Mouse (Mus musculus) forebrain, embryonic 13.5 days (tissue): ENCODE measurements around the gene Stab2. TPM values are rescaled to one million over a fixed set of nuclear protein-coding genes. Genes with fewer than 3 reads are reported as not detected.

Source experiments
- ATAC-seq: fragments of 200-750 bp; cut with Nextera tagmentation; 2 replicates; pipeline ENCODE4 v1.8.0; 2017
- H3K27ac ChIP-seq: fragments of 300-500 bp; sonication (generic); 2 replicates; pipeline ENCODE4 v1.5.1; 2015; ENCODE audit warnings: inconsistent platforms, mild to moderate bottlenecking, moderate library complexity
- H3K27me3 ChIP-seq: fragments of 300-500 bp; sonication (generic); 2 replicates; pipeline ENCODE4 v1.6.1; 2015; ENCODE audit warnings: mild to moderate bottlenecking, inconsistent platforms
- H3K36me3 ChIP-seq: fragments of 300-500 bp; sonication (generic); 2 replicates; pipeline ENCODE4 v1.6.1; 2015; ENCODE audit warnings: mild to moderate bottlenecking, inconsistent platforms; ENCODE audit not compliant: poor library complexity, severe bottlenecking
- H3K4me1 ChIP-seq: fragments of 300-500 bp; sonication (generic); 2 replicates; pipeline ENCODE4 v1.6.1; 2015; ENCODE audit warnings: inconsistent platforms
- H3K4me2 ChIP-seq: fragments of 300-500 bp; sonication (generic); 2 replicates; pipeline ENCODE4 v1.6.1; 2015; ENCODE audit warnings: inconsistent platforms, mild to moderate bottlenecking, moderate library complexity
- H3K4me3 ChIP-seq: fragments of 300-500 bp; sonication (generic); 2 replicates; pipeline ENCODE4 v1.5.1; 2015; ENCODE audit warnings: mild to moderate bottlenecking, inconsistent platforms
- H3K9ac ChIP-seq: fragments of 300-500 bp; sonication (generic); 2 replicates; pipeline ENCODE4 v1.6.1; 2015; ENCODE audit warnings: mild to moderate bottlenecking, inconsistent platforms
- H3K9me3 ChIP-seq: fragments of 300-500 bp; sonication (generic); replicated peaks from 2 replicates; pipeline ENCODE4 v1.6.1; 2016; ENCODE audit warnings: inconsistent platforms
- WGBS: fragments of 180-500 bp; shearing (Covaris S2); methylation state at CpG from one replicate; pipeline ENCODE4 v1.1.7; 2015; 5-methylcytosine and 5-hydroxymethylcytosine counted together
- polyA plus RNA-seq: library from polyadenylated mRNA; unstranded; fragments of >200 nt; fragmentation: Nextera tagmentation; extraction: Ambion mirVana; gene quantifications from 2 replicates; pipeline ENCODE4 v1.2.1, GENCODE M21; 2015

Stab2 gene
- polyA plus RNA-seq, 1 experiment from 2014 or later, result 0.09 TPM

GRCm38 (mm10) chr10:86842659-86843058, 165.2 kb downstream of the Stab2 start:
- H3K4me3 ChIP-seq, result no peak overlapping the region
- H3K27ac ChIP-seq, result no peak overlapping the region
- H3K4me1 ChIP-seq, result no peaks in the 10 kb centered on the region
- no peaks in the 10 kb centered on the region for H3K36me3 ChIP-seq
- no peak; the same call in 1 of the 2 replicates for ATAC-seq
- H3K27me3 ChIP-seq, result no peaks in the 10 kb centered on the region
- H3K9me3 ChIP-seq, result no peaks in the 10 kb centered on the region
- H3K9ac ChIP-seq, result no peak overlapping the region
- H3K4me2 ChIP-seq, result no peak overlapping the region
- WGBS, result 93% methylated on average over 5 of the region's 5 CpGs

DNA sequence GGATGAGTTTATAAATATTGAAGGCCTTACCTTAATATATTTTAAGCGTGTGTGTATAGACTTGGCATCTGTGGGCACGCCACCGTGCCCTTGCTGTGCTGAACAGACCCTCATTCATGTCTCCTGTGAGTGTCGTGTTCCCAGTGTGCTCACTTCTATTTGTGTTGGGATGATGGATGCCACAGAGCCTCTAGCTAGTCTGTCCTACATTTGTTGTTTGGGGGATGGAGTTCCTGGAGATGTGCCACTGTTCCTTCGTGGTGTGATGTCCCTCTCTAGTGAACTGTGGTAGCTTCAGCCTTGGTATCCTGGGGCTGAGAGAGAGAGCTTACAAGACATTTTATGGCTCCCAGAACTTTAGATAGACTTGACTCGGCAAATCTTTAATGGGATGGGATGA, 169.0 kb downstream of the Stab2 start:
- H3K4me2 ChIP-seq, result no peak overlapping the region
- no peak overlapping the region for H3K9ac ChIP-seq
- H3K4me3 ChIP-seq, result no peak overlapping the region
- no peak for ATAC-seq
- 88% methylated on average over 6 of the region's 6 CpGs for WGBS
- no peaks in the 10 kb centered on the region for H3K9me3 ChIP-seq
- no peaks in the 10 kb centered on the region for H3K27me3 ChIP-seq
- H3K27ac ChIP-seq, result no peak overlapping the region
- H3K4me1 ChIP-seq, result no peaks in the 10 kb centered on the region
- H3K36me3 ChIP-seq, result peaks cover 6% of the 10 kb centered on the region; the same call in 1 of the 2 replicates

DNA sequence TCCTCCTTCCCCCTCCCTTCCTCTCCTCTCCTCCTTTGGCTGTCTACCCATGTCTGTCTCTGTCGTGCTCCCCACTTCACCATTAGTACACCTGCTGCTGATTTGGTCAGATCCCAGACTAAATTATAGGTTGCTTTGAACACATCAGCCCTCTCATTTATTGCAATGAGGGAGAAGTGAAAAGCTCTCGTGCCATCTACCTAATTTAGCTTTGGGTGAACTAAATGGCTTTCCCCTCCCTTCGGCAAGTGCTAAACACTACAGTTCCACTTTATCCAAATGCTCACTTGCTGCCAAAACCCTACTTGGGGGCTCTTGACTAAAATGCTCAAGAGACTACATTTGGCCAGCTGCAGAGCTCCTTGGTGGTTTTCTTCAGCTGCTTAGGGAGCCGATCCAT, 171.0 kb downstream of the Stab2 start:
- Histone ChIP-seq H3K36me3 (peaks cover 8% of the 10 kb centered on the region; the same call in 1 of the 2 replicates), H3K9me3 (no peaks in the 10 kb centered on the region), H3K27me3 (no peaks in the 10 kb centered on the region), H3K27ac (no peak overlapping the region), H3K4me3 (no peak overlapping the region), H3K4me2 (no peak overlapping the region), H3K4me1 (no peaks in the 10 kb centered on the region), H3K9ac (no peak overlapping the region)
- WGBS, result 54% methylated on average over 4 of the region's 4 CpGs
- ATAC-seq, result peak; percentile 75

GRCm38 (mm10) chr10:86829515-86829914, 178.3 kb downstream of the Stab2 start:
- 91% methylated on average over 2 of the region's 2 CpGs for WGBS
- Histone ChIP-seq H3K4me2 (no peak overlapping the region), H3K27me3 (no peaks in the 10 kb centered on the region), H3K36me3 (peaks cover 25% of the 10 kb centered on the region), H3K4me1 (peaks cover 7% of the 10 kb centered on the region; the same call in 1 of the 2 replicates), H3K4me3 (no peak overlapping the region), H3K9me3 (no peaks in the 10 kb centered on the region), H3K27ac (no peak overlapping the region), H3K9ac (no peak overlapping the region)
- ATAC-seq, result no peak

- Histone ChIP-seq H3K4me3 (no peak overlapping the region), H3K36me3 (peaks cover 19% of the 10 kb centered on the region; the same call in 1 of the 2 replicates), H3K27me3 (no peaks in the 10 kb centered on the region), H3K27ac (no peak overlapping the region), H3K4me2 (no peak overlapping the region), H3K9me3 (no peaks in the 10 kb centered on the region), H3K9ac (no peak overlapping the region), H3K4me1 (peaks cover 9% of the 10 kb centered on the region; the same call in 1 of the 2 replicates)
- WGBS, result 84% methylated on average over 15 of the region's 15 CpGs
- no peak for ATAC-seq
Observed at GRCm38 (mm10) chr10:86828221-86829135, 179.3 kb downstream of the Stab2 start.

GRCm38 (mm10) chr10:86826929-86827328, 180.9 kb downstream of the Stab2 start:
- Histone ChIP-seq H3K36me3 (peaks cover 18% of the 10 kb centered on the region; the same call in 1 of the 2 replicates), H3K27ac (no peak overlapping the region), H3K9ac (no peak overlapping the region), H3K4me1 (peaks cover 9% of the 10 kb centered on the region; the same call in 1 of the 2 replicates), H3K27me3 (no peaks in the 10 kb centered on the region), H3K4me3 (no peak overlapping the region), H3K9me3 (no peaks in the 10 kb centered on the region), H3K4me2 (no peak overlapping the region)
- ATAC-seq, result no peak
- 90% methylated on average over 3 of the region's 3 CpGs for WGBS

DNA sequence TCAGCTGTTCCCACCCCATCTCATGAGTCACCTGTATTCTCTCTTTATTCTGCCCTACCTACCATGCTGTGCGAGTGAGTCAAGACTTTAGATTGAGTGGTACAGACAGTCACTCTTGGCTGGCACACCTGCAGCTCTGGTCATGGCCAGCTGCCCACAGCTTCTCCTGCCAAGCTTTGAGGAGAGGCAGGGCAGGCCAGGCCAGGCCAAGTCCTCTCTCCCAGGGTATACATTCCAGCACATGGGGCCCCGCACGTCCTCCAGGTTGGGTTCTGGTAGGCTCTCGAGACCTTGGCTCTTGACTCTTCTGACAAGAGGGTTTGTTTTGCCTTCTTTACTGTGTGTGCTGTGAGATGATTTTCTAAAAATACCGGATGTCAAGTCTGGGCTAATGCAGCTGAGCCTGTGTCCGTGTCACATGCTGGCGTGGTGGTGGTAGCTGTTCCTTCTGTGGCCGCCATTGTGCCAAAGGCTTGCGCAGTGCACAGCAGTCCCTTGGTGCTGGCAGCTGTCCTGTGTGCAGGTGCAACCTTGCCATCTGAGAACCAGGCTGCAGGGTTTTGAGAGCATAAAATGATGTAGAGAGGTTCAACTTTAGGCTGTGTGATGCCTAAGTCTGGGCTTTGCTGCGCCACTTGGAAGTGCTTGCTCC, 181.8 kb downstream of the Stab2 start:
- ATAC-seq, result 0 out of 2 replicates have a peak, but pooled peaks have one; percentile 11
- no peak overlapping the region for H3K4me3 ChIP-seq
- no peak overlapping the region for H3K4me2 ChIP-seq
- H3K27ac ChIP-seq, result no peak overlapping the region
- 94% methylated on average over 10 of the region's 10 CpGs for WGBS
- H3K4me1 ChIP-seq, result peaks cover 9% of the 10 kb centered on the region; the same call in 1 of the 2 replicates
- H3K36me3 ChIP-seq, result peaks cover 20% of the 10 kb centered on the region; the same call in 1 of the 2 replicates
- no peaks in the 10 kb centered on the region for H3K9me3 ChIP-seq
- H3K9ac ChIP-seq, result no peak overlapping the region
- H3K27me3 ChIP-seq, result no peaks in the 10 kb centered on the region

GRCm38 (mm10) chr10:86824871-86825270, 183.0 kb downstream of the Stab2 start:
- WGBS, result 56% methylated on average over 14 of the region's 14 CpGs

DNA sequence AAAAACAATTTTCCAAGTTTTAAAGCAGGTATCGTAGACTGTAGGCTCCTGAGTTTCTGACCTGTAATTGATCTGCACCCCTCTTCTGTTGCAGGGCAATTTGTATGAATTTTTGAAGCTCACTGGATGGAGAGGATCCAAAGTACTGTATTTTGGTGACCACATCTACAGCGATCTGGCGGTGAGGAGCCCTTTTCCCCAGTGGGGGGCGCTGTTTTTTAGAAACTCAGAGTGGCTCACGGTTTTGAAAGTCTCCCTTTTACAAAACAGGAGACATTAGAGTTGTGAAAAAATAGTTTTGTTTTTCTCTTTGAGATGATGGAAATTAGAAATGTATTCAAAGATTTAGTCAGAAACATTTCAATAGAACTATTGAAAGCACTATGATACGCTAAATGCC, 183.7 kb downstream of the Stab2 start:
- H3K27me3 ChIP-seq, result no peaks in the 10 kb centered on the region
- no peaks in the 10 kb centered on the region for H3K9me3 ChIP-seq
- H3K4me2 ChIP-seq, result no peak overlapping the region
- no peak for ATAC-seq
- H3K36me3 ChIP-seq, result peaks cover 21% of the 10 kb centered on the region; the same call in 1 of the 2 replicates
- no peak overlapping the region for H3K4me3 ChIP-seq
- no peak overlapping the region for H3K27ac ChIP-seq
- H3K4me1 ChIP-seq, result peaks cover 21% of the 10 kb centered on the region
- no peak overlapping the region for H3K9ac ChIP-seq
- 80% methylated on average over 6 of the region's 6 CpGs for WGBS

More at GRCm38 (mm10) chr10:86824871-86825270, 183.0 kb downstream of the Stab2 start:
- H3K4me2 ChIP-seq, result no peak overlapping the region
- H3K4me3 ChIP-seq, result no peak overlapping the region
- peaks cover 23% of the 10 kb centered on the region; the same call in 1 of the 2 replicates for H3K36me3 ChIP-seq
- peaks cover 14% of the 10 kb centered on the region for H3K4me1 ChIP-seq
- no peak overlapping the region; the same call in 1 of the 2 replicates for H3K27ac ChIP-seq
- no peak for ATAC-seq
- no peak overlapping the region for H3K9ac ChIP-seq
- no peaks in the 10 kb centered on the region for H3K9me3 ChIP-seq
- H3K27me3 ChIP-seq, result no peaks in the 10 kb centered on the region

GRCm38 (mm10) chr10:86821014-86821413, 186.8 kb downstream of the Stab2 start:
- Histone ChIP-seq H3K4me2 (no peak overlapping the region), H3K4me1 (peaks cover 21% of the 10 kb centered on the region), H3K27ac (no peak overlapping the region), H3K4me3 (no peak overlapping the region), H3K9me3 (no peaks in the 10 kb centered on the region), H3K36me3 (peaks cover 15% of the 10 kb centered on the region; the same call in 1 of the 2 replicates), H3K9ac (no peak overlapping the region), H3K27me3 (no peaks in the 10 kb centered on the region)
- no peak for ATAC-seq
- WGBS, result 92% methylated on average over 7 of the region's 7 CpGs

DNA sequence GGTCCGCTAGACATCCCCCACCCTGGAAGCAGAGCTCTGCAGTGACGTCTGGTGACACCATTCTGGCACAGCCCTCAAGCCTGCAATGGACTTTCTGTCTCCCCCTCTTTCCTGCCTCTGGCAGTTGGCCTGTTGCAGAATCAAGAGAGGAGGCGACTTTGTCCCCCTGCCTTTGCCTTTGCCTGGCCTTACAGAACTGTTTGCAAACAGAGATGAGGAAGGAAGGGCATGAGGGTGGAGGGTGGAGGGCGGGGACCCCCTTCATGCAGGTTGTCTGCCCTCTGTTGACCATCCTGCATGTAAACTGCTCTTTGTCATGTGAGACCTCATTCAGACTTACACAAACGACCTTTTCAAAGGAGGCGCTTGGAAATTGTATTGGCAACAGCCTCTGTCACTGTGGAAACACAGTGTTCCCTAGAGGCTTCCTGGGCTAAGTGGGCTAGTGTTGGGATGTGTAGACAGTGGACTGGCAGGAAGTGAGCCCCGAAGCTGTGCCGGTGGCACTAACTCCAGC, 188.1 kb downstream of the Stab2 start:
- 25% methylated on average over 8 of the region's 8 CpGs for WGBS
- H3K9me3 ChIP-seq, result no peaks in the 10 kb centered on the region
- no peak overlapping the region for H3K4me2 ChIP-seq
- H3K27ac ChIP-seq, result peak overlapping the region; percentile 0
- H3K4me3 ChIP-seq, result no peak overlapping the region
- H3K27me3 ChIP-seq, result no peaks in the 10 kb centered on the region
- no peak overlapping the region for H3K9ac ChIP-seq
- peak; percentile 69 for ATAC-seq
- peaks cover 16% of the 10 kb centered on the region for H3K4me1 ChIP-seq
- H3K36me3 ChIP-seq, result 0 out of 2 replicates have a peak, but pooled peaks cover 9% of the 10 kb centered on the region

DNA sequence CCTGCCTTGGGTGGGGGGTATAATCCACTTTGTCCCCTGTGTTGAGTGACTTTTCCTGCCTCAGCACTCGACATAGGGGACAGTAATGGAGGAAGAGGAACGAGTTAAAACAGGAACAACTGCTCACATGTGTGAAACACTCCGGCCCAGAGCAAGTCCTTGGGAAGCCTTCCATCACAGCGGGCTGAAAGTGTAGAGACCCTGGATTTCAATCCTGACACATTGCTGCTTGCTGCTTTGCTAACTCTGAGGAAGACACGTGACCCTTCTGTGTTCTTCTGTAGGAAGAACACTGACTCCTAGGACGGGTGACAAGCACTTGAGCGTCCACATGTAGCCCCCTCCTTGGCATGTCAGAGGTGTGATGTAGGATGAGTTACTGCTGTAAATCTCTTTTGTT, 192.7 kb downstream of the Stab2 start:
- no peaks in the 10 kb centered on the region for H3K27me3 ChIP-seq
- peaks cover 10% of the 10 kb centered on the region for H3K4me1 ChIP-seq
- H3K9me3 ChIP-seq, result no peaks in the 10 kb centered on the region
- H3K36me3 ChIP-seq, result no peaks in the 10 kb centered on the region
- no peak for ATAC-seq
- H3K4me2 ChIP-seq, result no peak overlapping the region
- no peak overlapping the region for H3K9ac ChIP-seq
- 86% methylated on average over 7 of the region's 7 CpGs for WGBS
- H3K4me3 ChIP-seq, result no peak overlapping the region
- no peak overlapping the region for H3K27ac ChIP-seq
